Mouse (Mus musculus) CH12.LX (cell line): Measurements from ENCODE around the gene E130114P18Rik. TPM values are rescaled to one million over a fixed set of nuclear protein-coding genes. Genes with fewer than 3 reads are reported as not detected.

ENCODE experiments used
- DNase-seq: peaks from one replicate; pipeline ENCODE4 v3.0.0-alpha.2; 2013; ENCODE audit errors: extremely low read depth
- H3K27ac ChIP-seq: 2 replicates; pipeline ENCODE4 v1.5.1; 2012; ENCODE audit warnings: low read depth, mild to moderate bottlenecking, control low read depth, moderate library complexity; ENCODE audit not compliant: insufficient read depth
- H3K27me3 ChIP-seq: replicated peaks from 2 replicates; pipeline ENCODE3; 2012; ENCODE audit warnings: inconsistent platforms
- H3K36me3 ChIP-seq, 2 experiments: replicated peaks in 1 of 2; 2 replicates each; pipeline versions ENCODE3 to v1.6.1; 2012; ENCODE audit warnings: inconsistent platforms in 1 of 2, low read length in 1 of 2, mild to moderate bottlenecking in 1 of 2, mixed read lengths in 1 of 2, moderate library complexity in 1 of 2; ENCODE audit not compliant: control insufficient read depth in 1 of 2, insufficient read depth in 1 of 2
- H3K4me1 ChIP-seq, 2 experiments: 2 replicates each; pipeline ENCODE4 v1.6.1; 2012; ENCODE audit warnings: inconsistent platforms in 1 of 2, moderate library complexity in 1 of 2; ENCODE audit not compliant: insufficient read depth in 2 of 2, control insufficient read depth in 1 of 2
- H3K4me2 ChIP-seq: 2 replicates; pipeline ENCODE4 v1.6.1; 2012; ENCODE audit warnings: low read depth, mild to moderate bottlenecking, control low read depth; ENCODE audit not compliant: poor library complexity, insufficient read depth, severe bottlenecking
- H3K4me3 ChIP-seq, 3 experiments: fragments of 150-350 bp in 1 of 3; sonication (generic) in 1 of 3; replicated peaks in 1 of 3; 2 replicates each; pipeline versions ENCODE3 to v1.5.1; 2011 to 2012; ENCODE audit warnings: low read depth in 2 of 3, low read length in 2 of 3, mild to moderate bottlenecking in 2 of 3, moderate library complexity in 2 of 3, control low read depth in 1 of 3, improper control_type of control experiment in 1 of 3, inconsistent platforms in 1 of 3, mixed read lengths in 1 of 3; ENCODE audit not compliant: poor library complexity in 1 of 3
- H3K79me2 ChIP-seq: replicated peaks from 2 replicates; pipeline ENCODE4 v1.6.1; 2012; ENCODE audit warnings: mild to moderate bottlenecking, moderate library complexity; ENCODE audit not compliant: control insufficient read depth, poor library complexity, insufficient read depth, severe bottlenecking; ENCODE audit errors: extremely low read depth
- H3K9ac ChIP-seq: 2 replicates; pipeline ENCODE4 v1.6.1; 2012; ENCODE audit warnings: low read depth, mild to moderate bottlenecking, control low read depth, moderate library complexity; ENCODE audit not compliant: insufficient read depth
- H3K9me3 ChIP-seq: replicated peaks from 2 replicates; pipeline ENCODE3; 2012; ENCODE audit warnings: low read length, inconsistent platforms, mixed read lengths
- CHD2 ChIP-seq: IDR thresholded peaks from 2 replicates; pipeline ENCODE4 v1.6.1; 2011; ENCODE audit warnings: low read length, improper control_type of control experiment
- CTCF ChIP-seq, 2 experiments: IDR thresholded peaks in 1 of 2; conservative IDR thresholded peaks in 1 of 2; 2 replicates each; pipeline ENCODE4 v1.5.1; 2011 to 2012; ENCODE audit warnings: low read depth in 2 of 2, low read length in 2 of 2, improper control_type of control experiment in 1 of 2, inconsistent platforms in 1 of 2, mild to moderate bottlenecking in 1 of 2, moderate library complexity in 1 of 2
- ETS1 ChIP-seq: conservative IDR thresholded peaks from 2 replicates; pipeline ENCODE4 v1.6.1; 2012; ENCODE audit warnings: low read depth, mild to moderate bottlenecking, inconsistent platforms, low read length, improper control_type of control experiment, moderate library complexity
- HCFC1 ChIP-seq: IDR thresholded peaks from 2 replicates; pipeline ENCODE4 v1.6.1; 2012; ENCODE audit warnings: low read depth, mild to moderate bottlenecking, inconsistent platforms, low read length, improper control_type of control experiment
- IRF4 ChIP-seq: IDR thresholded peaks from 2 replicates; pipeline ENCODE4 v1.6.1; 2014; ENCODE audit warnings: low read depth, mild to moderate bottlenecking, inconsistent platforms, low read length, improper control_type of control experiment
- JUN ChIP-seq: IDR thresholded peaks from 2 replicates; pipeline ENCODE4 v1.6.1; 2011; ENCODE audit warnings: low read depth, mild to moderate bottlenecking, low read length, improper control_type of control experiment, moderate library complexity; ENCODE audit not compliant: insufficient read depth
- KAT2A ChIP-seq: IDR thresholded peaks from 2 replicates; pipeline ENCODE4 v1.6.1; 2012; ENCODE audit warnings: low read length, improper control_type of control experiment, inconsistent platforms; ENCODE audit not compliant: insufficient replicate concordance
- MAFK ChIP-seq: IDR thresholded peaks from 2 replicates; pipeline ENCODE4 v1.6.1; 2011; ENCODE audit warnings: low read length, improper control_type of control experiment; ENCODE audit not compliant: insufficient replicate concordance
- MAX ChIP-seq: IDR thresholded peaks from 2 replicates; pipeline ENCODE4 v1.6.1; 2011; ENCODE audit warnings: low read length, improper control_type of control experiment
- MEF2A ChIP-seq: IDR thresholded peaks from 2 replicates; pipeline ENCODE4 v1.6.1; 2014; ENCODE audit warnings: low read depth, mild to moderate bottlenecking, inconsistent platforms, low read length, improper control_type of control experiment, borderline replicate concordance
- NELFE ChIP-seq: IDR thresholded peaks from 2 replicates; pipeline ENCODE4 v1.6.1; 2011; ENCODE audit warnings: low read depth, low read length, improper control_type of control experiment
- NRF1 ChIP-seq: IDR thresholded peaks from 2 replicates; pipeline ENCODE4 v1.6.1; 2014; ENCODE audit warnings: low read depth, mild to moderate bottlenecking, inconsistent platforms, low read length, improper control_type of control experiment, moderate library complexity
- PAX5 ChIP-seq: IDR thresholded peaks from 2 replicates; pipeline ENCODE4 v1.6.1; 2012; ENCODE audit warnings: low read length, inconsistent platforms, mixed read lengths
- POLR2AphosphoS2 ChIP-seq: IDR thresholded peaks from 2 replicates; pipeline ENCODE4 v1.6.1; 2011; ENCODE audit warnings: low read depth, low read length, improper control_type of control experiment
- RAD21 ChIP-seq: IDR thresholded peaks from 2 replicates; pipeline ENCODE4 v1.6.1; 2011; ENCODE audit warnings: low read depth, mild to moderate bottlenecking, low read length, improper control_type of control experiment, moderate library complexity
- SIN3A ChIP-seq: IDR thresholded peaks from 2 replicates; pipeline ENCODE4 v1.6.1; 2012; ENCODE audit warnings: low read length, improper control_type of control experiment, inconsistent platforms
- TBP ChIP-seq: conservative IDR thresholded peaks from 2 replicates; pipeline ENCODE4 v1.6.1; 2011; ENCODE audit warnings: low read depth, low read length, improper control_type of control experiment
- TCF12 ChIP-seq: IDR thresholded peaks from 2 replicates; pipeline ENCODE4 v1.6.1; 2014; ENCODE audit warnings: low read depth, mild to moderate bottlenecking, inconsistent platforms, low read length, improper control_type of control experiment
- UBTF ChIP-seq: IDR thresholded peaks from 2 replicates; pipeline ENCODE4 v1.6.1; 2012; ENCODE audit warnings: low read depth, mild to moderate bottlenecking, inconsistent platforms, low read length, improper control_type of control experiment, moderate library complexity
- USF2 ChIP-seq: conservative IDR thresholded peaks from 2 replicates; pipeline ENCODE4 v1.6.1; 2011; ENCODE audit warnings: low read depth, low read length, improper control_type of control experiment
- ZC3H11A ChIP-seq: IDR thresholded peaks from 2 replicates; pipeline ENCODE4 v1.6.1; 2012; ENCODE audit warnings: low read depth, mild to moderate bottlenecking, inconsistent platforms, low read length, improper control_type of control experiment
- ZKSCAN1 ChIP-seq: IDR thresholded peaks from 2 replicates; pipeline ENCODE4 v1.6.1; 2012; ENCODE audit warnings: low read depth, inconsistent platforms, low read length, improper control_type of control experiment, borderline replicate concordance
- ZMIZ1 ChIP-seq: IDR thresholded peaks from 2 replicates; pipeline ENCODE4 v1.6.1; 2012; ENCODE audit warnings: low read depth, mild to moderate bottlenecking, inconsistent platforms, low read length, improper control_type of control experiment
- dilution Hi-C: fragments of 300-500 bp; cut with MboI; formaldehyde crosslinking; loops from 2 replicates; pipeline ENCODE4 v1.14.3; 2020; ENCODE audit warnings: low sequenced_read_pairs; ENCODE audit not compliant: extremely low pct_unique_long_range_greater_than_20kb, extremely low pct_ligation_motif_present
- in situ Hi-C: fragments of 300-500 bp; cut with MboI; formaldehyde crosslinking; loops from 3 replicates; pipeline ENCODE4 v1.14.3; 2019; ENCODE audit warnings: low sequenced_read_pairs, low pct_ligation_motif_present, low pct_unique_long_range_greater_than_20kb, mixed read lengths
- polyA plus RNA-seq: library from polyadenylated mRNA; unstranded; fragments of >175 nt; gene quantifications from 2 replicates; pipeline ENCODE4 v1.2.1, GENCODE M21; 2012; ENCODE audit warnings: low read depth; ENCODE audit not compliant: insufficient read length
- total RNA-seq, 2 experiments: library from RNA; depleted of rRNA; stranded (reverse); fragments of 300-350 nt in 1 of 2; fragments of >200 nt in 1 of 2; gene quantifications; 2 replicates each; pipeline ENCODE4 v1.2.3; 2012 to 2014

The E130114P18Rik gene
- total and polyA plus RNA-seq, 3 experiments: not detected

- Histone ChIP-seq H3K9me3 (peaks cover 61% of the 10 kb centered on the region), H3K27me3 (no peaks in the 10 kb centered on the region), H3K79me2 (no peaks in the 10 kb centered on the region), H3K9ac (no peak overlapping the region), H3K4me1 (no peaks in the 10 kb centered on the region), H3K4me2 (no peak overlapping the region), H3K36me3 (no peaks in the 10 kb centered on the region), H3K4me3 (no peak overlapping the region), H3K27ac (no peak overlapping the region)
- in situ Hi-C loops (no loop called here), dilution Hi-C loops (no loop called here)
- DNase-seq: no peak
- TF ChIP-seq USF2 (no peak), NRF1 (no peak), TBP (no peak), MEF2A (no peak), HCFC1 (no peak), KAT2A (no peak), PAX5 (no peak), JUN (no peak), POLR2AphosphoS2 (no peak), NELFE (no peak), CHD2 (no peak), RAD21 (no peak), MAX (no peak), MAFK (no peak), TCF12 (no peak), ETS1 (no peak), CTCF (conservative IDR thresholded peaks at IDR 0.05 in 1 of 2, IDR thresholded peaks at IDR 0.05 in 1 of 2; ENCODE audit: low read depth in 2 of 2, low read length in 2 of 2) (no peak)
Observed at GRCm38 (mm10) chr4:97578571-97579165, 199.2 kb downstream of the E130114P18Rik start.

- TF ChIP-seq USF2 (no peak), IRF4 (no peak), CHD2 (no peak), MAX (no peak), ZC3H11A (no peak), ZMIZ1 (no peak), UBTF (no peak), ZKSCAN1 (no peak), NRF1 (no peak), SIN3A (no peak)
- H3K27me3 ChIP-seq: no peaks in the 10 kb centered on the region
- no peak overlapping the region for H3K9ac ChIP-seq
- H3K36me3 ChIP-seq: no peaks in the 10 kb centered on the region
- H3K4me3 ChIP-seq: no peak overlapping the region
- in situ Hi-C loops (no loop called here), dilution Hi-C loops (no loop called here)
- no peaks in the 10 kb centered on the region for H3K79me2 ChIP-seq
- H3K4me2 ChIP-seq: no peak overlapping the region
- H3K4me1 ChIP-seq: no peaks in the 10 kb centered on the region
- no peak for DNase-seq
- H3K27ac ChIP-seq: no peak overlapping the region
- peaks cover 50% of the 10 kb centered on the region for H3K9me3 ChIP-seq
Observed at GRCm38 (mm10) chr4:97577431-97577830, 200.4 kb downstream of the E130114P18Rik start.
